Mouse (Mus musculus) cerebellum, postnatal 36 days (tissue): ENCODE measurements around the gene Olfr1174-ps.

Source experiments
- DNase-seq, 2 experiments: peaks; one replicate each; pipeline ENCODE4 v3.0.0; 2021 to 2022; ENCODE audit warnings: mixed read lengths in 2 of 2

Olfr1174-ps gene

GRCm38 (mm10) chr2:88315035-88315434 lies at the start of gene Olfr1174-ps:
TSS of gene Olfr1174-ps (minus strand) at chr2:88315135.
- no peak for DNase-seq

GRCm38 (mm10) chr2:88356304-88356703 lies 41.4 kb upstream of the Olfr1174-ps start:
- no peak for DNase-seq

DNA sequence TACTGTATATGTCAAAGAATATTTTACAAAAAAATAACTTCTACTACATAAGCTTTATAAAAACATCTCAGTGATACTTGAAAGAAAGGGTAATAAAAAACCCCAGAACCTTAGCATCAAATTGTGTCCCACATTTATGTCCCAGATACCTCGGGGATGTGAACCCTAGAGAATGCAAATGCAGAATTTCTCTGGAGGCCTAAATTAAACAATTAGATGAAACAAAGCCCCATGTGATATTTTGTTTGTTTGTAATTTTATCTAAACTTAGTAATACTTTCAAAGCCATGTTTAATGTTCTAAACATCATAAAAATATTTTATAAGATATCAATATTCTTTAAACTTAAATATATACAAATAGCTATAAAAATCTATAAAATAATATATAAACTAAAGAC lies 31.5 kb upstream of the Olfr1174-ps start, which contains the start of gene Olfr1177-ps:
Gene Olfr1177-ps, minus strand, starts transcription at position 101 of the 400 bp plus-strand sequence.
- DNase-seq, result no peak

GRCm38 (mm10) chr2:88336421-88336820 lies 21.5 kb upstream of the Olfr1174-ps start, which contains the start of gene Olfr1176:
TSS of gene Olfr1176 (plus strand) at chr2:88336721.
- DNase-seq, result no peak

DNA sequence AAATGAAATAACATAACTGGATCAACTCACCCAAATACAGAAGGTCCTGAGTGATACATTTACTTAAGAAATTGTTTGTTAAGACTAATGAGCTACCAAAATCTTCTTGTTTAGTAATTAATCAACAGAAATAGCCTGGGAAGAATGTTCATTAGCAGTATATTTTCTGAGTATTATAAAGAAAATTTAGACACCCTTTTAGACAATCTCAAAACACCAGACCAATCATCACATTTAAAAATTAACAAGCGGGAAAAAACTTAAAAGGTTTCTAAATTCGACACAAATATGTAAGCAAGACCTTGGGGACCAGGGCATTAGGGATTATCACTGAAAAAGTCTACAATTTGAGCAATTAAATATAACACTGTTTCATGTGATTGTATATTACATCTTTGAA lies 12.2 kb upstream of the Olfr1174-ps start, which contains the start of gene Olfr1175-ps:
Gene Olfr1175-ps, minus strand, starts transcription at position 101 of the 400 bp plus-strand sequence.
- no peak for DNase-seq

GRCm38 (mm10) chr2:88279775-88280174 lies 35.2 kb downstream of the Olfr1174-ps start, which contains the start of gene Olfr1173:
TSS of gene Olfr1173 (minus strand) at chr2:88279875.
- DNase-seq, result no peak
